Mouse (Mus musculus) B cell, adult 2 months (primary cell): ENCODE results near the gene Trp53rka.
"Not testable (repeated sequence)": the region's sequence is repeated elsewhere in the genome, so short reads cannot be mapped to it uniquely, and the experiment has no call there.

Source experiments
- DNase-seq, 2 experiments: peaks; one replicate each; pipeline ENCODE4 v3.0.0; 2022

The Trp53rka gene

DNA sequence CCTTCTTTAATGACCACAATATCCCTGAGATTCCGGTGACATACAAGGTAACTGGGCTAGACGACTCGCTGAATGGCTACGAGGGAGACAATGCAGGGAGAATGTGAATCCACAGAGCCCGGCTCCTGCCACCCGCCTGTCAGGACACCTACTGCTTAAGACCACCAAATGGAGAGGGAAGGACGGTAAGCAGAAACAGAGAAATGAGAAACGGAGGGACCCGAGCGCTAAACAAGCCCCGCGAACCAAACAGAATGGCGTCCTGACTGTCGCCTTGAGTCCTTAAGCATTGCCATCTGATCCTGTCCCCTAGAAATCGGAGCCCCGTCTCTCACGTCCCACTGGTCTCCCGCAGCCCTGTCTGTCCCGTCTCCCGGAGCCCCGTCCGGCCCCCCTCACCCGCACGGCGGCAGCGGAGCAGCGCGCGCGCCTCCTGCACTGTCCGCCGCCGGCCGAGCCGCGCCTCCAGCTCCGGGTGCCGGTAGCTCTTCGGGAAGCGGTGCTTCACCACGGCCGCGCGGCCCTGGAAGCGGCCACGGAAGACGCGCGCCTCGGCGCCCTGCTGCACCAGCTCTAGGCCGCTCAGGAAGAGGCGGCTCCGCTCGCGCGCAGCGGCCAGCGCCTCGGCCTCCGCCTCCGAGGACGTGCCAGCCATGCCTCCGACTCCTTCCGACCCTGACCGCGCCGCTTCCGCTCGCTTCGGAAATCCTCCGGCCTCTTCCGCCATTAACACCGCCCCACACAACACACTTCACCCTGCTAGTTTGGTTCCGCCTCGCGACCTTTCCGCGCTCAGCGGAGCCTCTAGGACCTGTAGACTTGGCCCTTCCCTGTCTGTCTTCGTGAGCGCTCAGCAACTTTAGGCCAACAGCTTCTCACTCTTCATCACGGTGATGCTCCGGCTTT is at the start of gene Trp53rka:
Trp53rka (minus strand) TSS at position 677 of the 906 bp plus-strand sequence.
- DNase-seq = peak; percentile 80 to 82

DNA sequence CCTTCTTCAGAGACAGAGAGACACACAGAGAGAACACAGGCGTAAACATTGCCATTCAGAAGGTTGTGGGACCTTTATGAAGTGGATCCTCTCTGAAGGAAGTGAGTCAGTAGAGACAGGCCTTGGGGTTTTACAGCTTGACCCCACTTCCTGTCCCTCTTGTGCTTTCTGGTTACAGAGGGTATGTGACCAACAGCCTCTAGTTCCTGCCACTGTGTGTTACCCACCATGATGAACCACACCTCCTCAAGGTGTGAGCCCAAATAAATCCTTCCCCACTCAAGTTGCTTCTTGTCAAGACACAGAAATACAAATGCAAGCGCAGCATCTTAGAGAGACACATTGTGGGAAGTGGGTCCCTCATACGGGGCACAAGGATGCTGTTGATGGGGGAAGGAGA is 47.9 kb upstream of the Trp53rka start:
- DNase-seq = no peak

DNA sequence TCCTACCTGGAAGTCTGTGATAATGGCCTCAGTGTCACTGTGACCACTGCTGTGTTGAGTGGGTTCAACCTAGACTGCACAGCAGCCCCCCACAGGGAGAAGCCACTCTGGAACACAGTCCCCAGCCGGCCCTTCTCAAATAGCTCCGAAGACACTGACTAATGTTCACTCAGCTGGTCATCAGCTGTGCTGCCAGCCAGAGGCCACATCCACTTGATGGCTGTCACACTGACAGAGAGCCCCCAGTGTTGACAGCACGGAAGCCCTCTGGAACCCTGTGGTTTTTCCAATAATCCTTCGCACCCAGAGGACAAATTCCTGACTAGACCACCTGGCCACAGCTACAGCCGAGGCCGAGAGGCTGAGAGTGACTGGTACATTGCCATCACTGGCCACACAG is 40.7 kb upstream of the Trp53rka start:
- no peak for DNase-seq

DNA sequence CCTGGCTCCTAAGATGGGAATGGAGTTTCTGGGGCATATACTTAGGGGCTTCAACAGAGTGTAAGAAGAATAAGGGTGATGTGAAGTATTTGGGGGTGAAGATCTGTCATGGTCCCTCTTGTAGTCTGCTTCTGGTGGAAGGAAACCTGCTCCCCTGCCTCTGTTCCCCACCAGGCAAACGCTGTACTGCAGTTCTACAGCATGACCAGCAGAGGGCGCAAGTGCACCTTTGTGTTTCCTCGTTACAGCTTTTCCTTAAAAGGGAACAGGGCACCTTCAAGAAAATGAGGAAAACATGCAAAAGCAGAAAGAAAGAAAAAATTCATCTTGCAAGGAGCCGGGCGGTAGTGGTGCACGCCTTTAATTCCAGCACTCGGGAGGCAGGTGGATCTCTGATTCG is 36.0 kb upstream of the Trp53rka start:
- DNase-seq = peak; percentile 63 to 68

DNA sequence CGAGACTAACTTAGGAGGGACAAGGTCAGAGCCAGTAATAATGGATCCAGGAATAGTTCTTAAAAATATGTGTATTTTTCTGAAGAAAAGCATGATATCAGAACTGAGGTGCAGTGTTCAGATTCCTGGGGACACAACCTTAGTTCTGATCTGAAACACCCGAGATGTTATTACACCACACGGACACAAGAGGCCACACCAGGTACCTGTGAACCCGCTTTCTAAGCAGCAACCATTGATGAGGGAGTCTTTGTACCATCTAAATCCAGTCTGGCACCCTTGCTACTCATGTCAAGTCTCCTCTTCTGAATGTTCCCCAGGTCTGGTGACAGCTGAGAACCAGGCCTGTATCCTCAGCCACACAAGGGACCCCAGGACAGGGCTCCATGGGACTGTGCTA is 32.5 kb upstream of the Trp53rka start:
- DNase-seq = peak; percentile 14 to 17

DNA sequence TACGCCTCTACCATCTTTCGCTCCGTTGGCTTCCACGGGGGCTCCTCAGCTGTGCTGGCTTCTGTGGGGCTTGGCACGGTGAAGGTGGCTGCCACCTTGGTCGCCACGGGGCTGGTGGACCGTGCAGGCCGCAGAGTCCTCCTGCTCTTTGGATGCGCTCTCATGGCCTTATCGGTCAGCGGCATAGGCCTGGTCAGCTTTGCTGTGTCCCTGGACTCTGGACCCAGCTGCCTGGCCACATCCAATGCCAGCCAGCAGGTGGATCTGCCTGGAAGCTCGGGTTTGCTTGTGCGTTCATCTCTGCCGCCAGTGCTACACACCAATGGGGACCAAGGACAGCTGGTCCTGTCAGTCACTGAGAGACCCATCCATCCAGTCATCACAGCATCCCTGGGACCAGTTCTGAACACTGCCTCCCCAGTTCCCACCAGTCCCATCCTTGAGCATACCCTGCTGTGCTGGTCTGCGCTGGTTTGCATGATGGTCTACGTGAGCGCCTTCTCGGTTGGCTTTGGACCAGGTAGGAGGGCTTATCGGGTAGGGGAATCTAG is 22.1 kb upstream of the Trp53rka start:
- DNase-seq = no peak

DNA sequence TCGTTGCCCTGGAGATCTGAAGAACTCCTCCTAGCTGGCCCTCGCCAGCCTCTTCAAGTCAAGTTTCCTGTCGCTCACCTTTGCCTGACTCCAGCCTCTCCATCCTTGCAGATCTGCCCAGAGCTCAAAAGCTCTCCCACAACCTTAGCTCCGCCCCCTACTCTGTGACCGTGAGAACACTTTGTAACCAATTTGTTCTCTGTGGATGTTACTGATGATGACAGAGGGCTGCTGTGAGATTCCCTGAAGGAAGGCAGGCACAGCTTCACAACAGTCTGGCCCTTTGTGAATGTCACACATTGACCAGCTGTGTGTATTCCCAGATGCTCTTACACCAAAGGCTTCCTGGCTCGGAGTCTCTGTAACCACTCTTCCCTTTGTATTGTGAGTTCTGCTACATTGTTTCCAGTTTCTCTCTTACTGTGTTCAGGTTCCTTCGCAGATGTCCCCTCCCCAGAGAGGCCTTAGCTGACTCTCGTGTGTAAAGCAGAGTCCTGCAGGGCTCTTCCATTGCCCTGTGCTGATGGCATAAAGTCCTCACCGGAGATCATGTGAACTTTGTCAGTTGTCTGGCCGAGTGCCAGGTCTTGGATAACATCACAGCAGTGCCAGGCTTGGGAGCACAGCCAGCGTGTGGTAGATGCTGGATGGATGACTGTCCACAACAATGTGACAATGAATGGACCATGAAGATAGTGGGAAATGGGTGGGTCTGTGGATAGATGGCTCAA is 19.9 kb upstream of the Trp53rka start:
- DNase-seq = no peak

DNA sequence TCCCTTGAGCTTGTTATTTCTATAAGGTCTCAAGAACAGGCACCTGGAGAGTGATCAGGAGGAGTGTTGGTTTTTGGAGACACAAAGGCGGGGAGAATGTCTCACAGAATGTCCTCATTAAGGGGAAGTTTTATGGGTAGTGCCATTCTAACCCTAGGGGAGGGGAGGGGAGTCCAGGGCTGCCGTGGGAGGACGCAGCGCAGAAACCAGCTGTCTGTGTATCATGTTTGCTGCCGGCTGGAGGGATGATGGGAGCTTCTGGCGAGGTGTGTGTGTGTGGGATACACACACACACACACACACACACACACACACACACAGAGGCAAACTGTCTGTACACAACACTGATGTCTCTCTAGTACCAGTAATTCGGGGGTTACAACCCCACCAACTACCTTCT is 19.3 kb upstream of the Trp53rka start:
- DNase-seq = no peak

DNA sequence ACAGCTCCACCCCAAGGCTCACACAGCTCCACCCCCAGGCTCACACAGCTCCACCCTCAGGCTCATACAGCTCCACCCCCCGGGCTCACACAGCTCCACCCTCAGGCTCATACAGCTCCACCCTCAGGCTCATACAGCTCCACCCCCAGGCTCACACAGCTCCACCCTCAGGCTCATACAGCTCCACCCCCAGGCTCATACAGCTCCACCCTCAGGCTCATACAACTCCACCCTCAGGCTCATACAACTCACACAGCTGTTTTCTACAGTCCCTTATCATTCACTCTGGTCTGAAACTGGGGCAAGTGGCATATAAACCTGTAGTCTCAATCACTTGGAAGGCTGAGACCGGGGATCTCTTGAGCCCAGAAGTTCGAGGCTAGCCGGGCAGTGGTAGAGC is 18.4 kb upstream of the Trp53rka start:
- not testable (repeated sequence) for DNase-seq

DNA sequence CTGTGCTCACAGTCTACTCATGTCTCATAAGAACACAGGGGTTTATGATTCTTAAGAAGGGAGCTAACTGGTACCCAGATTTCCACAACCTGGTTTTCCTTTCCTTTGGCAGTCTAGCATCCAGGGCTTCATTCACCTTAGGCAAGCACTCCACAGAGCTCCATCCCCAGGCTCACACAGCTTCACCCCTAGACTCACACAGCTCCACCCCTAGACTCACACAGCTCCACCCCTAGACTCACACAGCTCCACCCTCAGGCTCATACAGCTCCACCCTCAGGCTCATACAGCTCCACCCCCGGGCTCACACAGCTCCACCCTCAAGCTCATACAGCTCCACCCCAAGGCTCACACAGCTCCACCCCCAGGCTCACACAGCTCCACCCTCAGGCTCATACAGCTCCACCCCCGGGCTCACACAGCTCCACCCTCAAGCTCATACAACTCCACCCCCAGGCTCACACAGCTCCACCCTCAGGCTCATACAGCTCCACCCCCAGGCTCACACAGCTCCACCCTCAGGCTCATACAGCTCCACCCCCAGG is 17.9 kb upstream of the Trp53rka start:
- DNase-seq = not testable (repeated sequence)

DNA sequence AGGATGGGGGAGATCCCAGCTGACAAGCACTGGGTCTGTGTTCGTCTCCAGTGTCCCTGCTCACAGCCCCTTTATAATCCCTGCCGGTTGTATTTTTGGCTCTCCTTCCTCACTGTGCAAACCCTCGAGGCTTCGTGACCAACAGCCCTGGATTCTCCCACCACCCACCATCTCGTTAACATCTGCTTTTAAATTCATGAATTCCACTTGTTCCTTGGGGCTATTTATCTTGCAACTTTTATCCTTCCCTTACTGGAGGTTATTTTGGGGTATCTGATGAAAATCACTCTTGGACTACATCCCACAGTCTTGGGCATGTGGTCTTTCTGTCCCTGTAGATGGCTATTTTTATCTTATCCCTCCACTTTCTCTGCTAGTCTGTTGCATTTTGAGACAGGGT is 17.3 kb upstream of the Trp53rka start:
- no peak for DNase-seq

DNA sequence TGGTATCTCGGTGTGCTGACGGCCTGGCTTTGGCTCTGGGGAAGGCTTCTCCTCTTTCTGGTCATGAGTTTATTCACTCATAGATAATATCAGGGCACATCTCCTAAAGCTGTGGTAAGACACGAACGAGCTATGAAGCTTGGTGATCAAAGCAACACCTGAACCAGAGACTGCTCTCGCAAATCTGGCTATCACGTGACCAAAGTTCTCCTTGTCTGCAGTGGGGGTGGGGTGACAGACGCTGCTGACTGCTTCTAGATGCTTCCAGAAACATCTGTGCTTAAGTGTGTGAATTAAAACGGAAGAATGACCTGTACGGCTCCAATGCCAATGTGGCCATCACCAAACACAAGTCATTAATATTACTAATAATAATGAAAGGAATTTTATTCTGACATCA is 16.6 kb upstream of the Trp53rka start:
- no peak for DNase-seq

DNA sequence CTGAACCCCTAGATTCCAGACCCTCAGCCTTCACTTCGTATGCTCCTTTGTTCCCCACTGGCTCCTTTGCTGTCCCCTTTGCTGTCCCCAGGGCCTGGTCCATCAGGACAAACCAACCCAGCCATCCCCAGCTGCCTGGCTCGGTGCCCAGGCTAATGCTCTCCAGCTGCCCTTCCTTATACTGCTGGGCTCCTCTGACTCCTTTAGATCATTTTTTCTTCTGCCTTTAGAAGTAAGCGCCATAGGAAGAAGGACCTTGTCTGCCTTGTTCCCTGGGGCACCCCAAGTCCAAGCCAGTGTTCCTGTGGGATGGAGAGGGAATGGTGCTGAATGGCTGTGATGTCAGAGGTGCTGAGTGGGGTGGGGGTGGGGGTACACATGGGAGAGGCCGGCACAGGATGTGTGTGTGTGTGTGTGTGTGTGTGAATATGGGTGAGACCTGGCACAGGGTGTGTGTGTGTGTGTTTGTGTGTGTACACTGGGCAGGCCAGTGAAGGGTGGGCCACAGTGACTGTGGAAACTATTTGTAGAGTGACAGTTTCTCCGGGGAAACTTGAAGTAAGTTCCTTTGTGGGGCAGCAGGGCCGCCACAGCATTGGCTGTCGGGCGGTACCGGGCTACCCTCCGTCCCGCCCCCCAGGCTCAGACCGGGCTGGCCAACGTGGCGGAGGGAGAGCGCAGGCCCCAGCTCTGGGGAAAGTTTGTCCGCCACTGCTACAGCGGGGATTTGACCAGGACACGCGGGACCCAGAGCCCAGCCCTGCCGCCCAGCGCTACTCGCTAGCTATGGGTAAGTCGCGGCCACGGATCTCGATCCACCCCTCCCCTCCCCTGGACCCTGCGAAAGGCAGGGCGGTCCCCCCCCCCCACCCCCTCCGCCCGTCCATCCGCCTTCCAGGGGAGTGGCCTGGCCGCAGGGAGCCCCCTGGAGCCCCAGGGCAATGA is 10.4 kb upstream of the Trp53rka start, which contains the start of gene Slc2a10:
Slc2a10 (plus strand) TSS at position 529 of the 945 bp plus-strand sequence.
- DNase-seq = no peak

DNA sequence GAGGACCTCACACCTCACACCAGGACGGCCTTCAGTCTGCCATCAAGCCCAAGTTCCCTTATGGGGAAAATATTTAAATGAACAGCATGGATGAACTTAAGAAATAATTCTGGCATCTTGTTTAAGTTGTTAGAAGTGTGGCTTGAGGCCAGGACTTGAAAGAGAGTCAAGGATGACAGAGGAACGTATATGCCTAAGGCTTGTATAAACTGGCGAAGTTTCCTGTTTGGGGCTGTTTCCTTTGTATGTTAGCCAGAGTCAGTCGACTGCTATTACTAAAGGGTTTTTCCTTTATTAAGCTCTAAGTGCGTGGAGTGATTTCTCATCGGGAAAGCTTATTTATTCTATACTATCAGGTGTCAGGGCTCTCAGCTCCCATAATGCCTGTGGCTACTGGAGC is 5.7 kb upstream of the Trp53rka start:
- DNase-seq = no peak

DNA sequence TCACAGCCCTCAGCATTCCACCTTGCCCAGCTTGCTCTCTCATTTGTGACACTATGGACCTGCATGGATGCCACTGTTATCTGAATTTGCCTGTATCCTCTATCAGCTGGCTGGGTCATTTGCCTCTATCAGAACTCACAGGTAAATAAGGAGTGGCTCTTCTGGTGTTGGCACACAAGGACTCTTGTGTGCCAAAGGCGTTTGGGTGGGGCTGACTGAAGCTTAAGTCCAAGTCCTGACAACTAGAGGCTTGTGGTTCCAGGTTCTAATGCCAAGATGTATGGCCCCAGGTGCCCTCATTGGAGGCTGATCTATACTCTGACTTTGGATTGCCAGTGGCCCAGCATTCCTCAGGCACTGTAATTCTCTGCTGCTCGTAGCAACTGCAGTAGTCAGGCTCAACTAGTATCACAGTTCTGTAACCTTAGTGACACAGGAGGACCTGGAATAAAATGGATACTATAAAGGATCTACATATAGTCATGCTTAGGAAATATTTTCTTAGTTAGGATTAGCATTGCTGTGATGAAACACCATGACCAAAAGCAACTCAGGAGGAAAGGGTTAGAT is 4.7 kb upstream of the Trp53rka start:
- no peak for DNase-seq

DNA sequence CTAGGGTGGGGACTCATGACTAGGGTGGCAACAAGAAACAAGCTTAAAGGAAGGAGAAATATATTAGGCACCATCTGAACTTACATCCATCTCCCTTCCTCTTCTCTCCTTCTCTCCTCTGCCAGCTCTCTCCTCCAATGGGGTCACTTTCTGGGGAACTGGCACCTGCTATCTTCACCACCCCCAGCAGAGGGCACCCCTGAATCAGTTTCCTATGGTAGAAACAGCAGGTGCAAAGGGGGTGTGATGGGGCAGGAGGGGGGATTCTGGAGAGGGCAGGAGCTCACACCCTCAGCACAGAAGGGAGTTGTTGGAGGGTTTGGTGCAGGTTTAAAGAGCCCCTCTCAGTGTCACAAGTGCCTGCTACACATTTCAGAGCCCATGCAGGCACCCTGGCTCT is 3.1 kb upstream of the Trp53rka start:
- peak; percentile 79 to 84 for DNase-seq

DNA sequence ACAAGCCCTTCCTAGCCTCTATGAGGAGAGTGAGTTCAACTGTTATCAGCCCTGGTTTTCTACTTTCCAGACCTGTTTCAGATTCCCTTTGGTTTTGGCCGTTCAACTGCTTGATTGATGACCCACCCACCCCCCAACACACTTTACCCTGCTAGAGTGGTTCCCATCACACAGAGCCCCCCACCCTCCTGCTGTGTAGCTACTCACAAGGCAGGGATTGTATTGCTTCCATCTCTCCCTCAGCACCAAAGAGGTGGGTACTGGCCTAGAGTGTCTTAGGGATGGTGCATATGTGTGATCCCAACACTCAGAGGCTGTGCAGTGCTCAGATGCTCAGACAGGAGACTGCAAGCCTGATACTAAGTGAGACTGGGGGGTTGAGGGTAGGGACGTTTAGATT is 1.4 kb upstream of the Trp53rka start:
- DNase-seq = no peak

DNA sequence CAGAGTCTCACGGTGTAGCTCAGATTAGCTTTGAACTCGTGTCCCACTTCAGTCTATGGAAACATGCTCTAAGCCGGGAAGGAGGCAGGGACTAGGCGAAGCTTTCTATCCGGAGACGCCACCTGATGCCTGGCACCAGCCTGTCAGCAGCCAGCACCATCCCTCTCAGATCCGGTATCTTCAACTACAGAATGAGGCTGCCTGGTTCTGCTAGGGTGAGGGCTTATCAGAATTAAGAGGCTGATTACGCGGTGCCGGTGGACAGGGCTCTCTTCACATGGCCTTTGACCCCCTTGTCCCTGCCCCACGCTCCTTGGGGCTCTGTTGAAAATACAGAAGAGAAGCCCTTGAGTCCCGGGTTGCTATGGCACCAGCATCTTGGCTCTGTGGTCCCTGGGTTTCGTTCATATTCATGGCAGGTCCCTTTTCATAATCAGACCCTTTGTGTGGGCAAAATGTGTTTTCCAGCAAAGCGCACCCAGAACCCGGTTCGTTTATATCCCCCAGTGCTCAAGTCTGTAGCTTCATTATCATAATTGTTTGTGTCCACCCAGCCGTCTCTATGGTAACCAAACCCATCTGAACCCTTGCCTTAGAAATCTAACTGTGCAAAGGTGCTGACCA is 575 bp upstream of the Trp53rka start:
- DNase-seq = peak; percentile 28 to 29

DNA sequence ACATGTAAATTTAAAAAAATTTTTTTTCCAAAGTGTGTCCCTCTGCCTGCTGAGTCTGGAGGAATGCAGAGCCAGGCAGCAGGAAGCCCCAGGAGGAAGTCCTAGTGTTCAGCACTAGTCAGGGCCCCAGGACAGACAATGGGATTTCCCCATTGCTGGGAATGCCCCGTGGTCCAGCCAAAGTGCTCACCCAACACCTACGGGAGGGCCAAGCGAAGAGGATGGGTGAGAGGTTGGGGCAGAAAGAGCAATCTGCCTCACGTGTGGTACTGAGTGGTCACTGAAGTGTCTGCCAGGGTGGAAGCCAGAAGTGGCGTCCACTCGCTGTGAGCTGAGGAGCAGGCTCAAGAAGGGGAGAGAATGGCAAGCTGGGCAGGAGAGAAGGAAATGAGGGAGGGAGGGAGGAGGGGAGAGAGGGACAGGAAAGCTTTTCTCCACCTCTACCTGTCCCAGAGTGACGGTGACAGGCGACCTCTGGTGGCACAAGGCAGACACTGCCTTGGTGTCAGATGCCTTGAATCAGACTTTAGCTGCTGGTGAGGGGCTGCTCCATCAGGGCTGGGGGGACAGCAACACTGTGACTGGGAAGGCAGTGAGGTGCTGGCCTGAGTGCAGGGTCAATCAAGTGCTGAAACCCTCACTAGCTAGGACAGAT is 6.1 kb downstream of the Trp53rka start:
- peak; percentile 55 to 57 for DNase-seq

DNA sequence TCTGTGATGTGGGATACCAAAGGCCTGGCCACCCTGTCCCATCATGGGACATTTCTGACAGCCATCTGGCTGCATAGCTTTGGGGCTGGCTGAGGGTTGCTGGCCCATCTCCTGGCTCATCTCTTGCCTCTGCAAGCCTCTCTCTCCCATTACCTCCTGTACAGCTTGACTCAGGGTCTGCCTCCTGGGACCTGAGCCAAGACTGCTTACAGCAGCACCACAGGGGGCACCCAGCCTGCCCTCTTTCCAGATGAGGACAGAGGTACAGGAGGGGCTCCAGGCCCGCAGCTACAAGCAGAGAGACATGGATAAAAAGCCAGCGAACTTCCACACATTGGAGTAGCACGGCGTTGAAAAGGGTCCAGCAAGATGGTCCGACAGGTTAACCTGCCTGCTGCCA is 6.7 kb downstream of the Trp53rka start:
- DNase-seq = no peak

DNA sequence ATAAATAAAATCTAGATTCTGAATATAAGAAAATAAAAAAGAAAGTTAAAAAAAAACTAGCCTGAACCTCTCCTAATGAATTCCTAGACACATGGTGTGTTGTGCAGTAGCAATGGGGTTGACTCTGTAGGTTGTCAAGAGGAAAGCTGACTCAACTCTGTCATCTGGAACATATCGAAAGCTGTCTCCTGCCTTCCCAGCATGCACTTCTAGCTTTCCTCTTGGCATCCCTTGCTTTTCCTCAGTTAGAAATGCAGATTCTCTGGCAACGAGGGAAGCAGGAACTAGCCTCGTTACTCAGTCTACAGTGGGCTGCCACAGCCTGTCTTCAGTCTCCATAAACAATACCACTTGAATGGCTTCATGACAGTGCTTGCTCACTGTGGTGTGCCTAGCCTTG is 7.3 kb downstream of the Trp53rka start:
- DNase-seq = no peak
